Mouse (Mus musculus) lung, adult 2 months (tissue): ENCODE data around the gene Prnp. TPM values are rescaled to one million over a fixed set of nuclear protein-coding genes. Genes with fewer than 3 reads are reported as not detected.

Experiments used
- DNase-seq: peaks from one replicate; pipeline ENCODE4 v3.0.0; 2022
- H3K4me1 ChIP-seq: fragments of 200-500 bp; 2 replicates; pipeline ENCODE4 v1.6.1; 2011; ENCODE audit warnings: low read length; ENCODE audit not compliant: control insufficient read depth, insufficient read depth
- H3K4me3 ChIP-seq: fragments of 200-500 bp; replicated peaks from 2 replicates; pipeline ENCODE3; 2011; ENCODE audit warnings: low read depth, mild to moderate bottlenecking, control low read depth, low read length; ENCODE audit errors: extremely low read depth
- CTCF ChIP-seq: fragments of 200-500 bp; IDR thresholded peaks from 2 replicates; pipeline ENCODE4 v1.5.1; 2011; ENCODE audit warnings: mild to moderate bottlenecking, low read length, control low read depth; ENCODE audit not compliant: insufficient read depth
- POLR2A ChIP-seq: fragments of 200-500 bp; IDR thresholded peaks from 2 replicates; pipeline ENCODE4 v1.6.1; 2011; ENCODE audit warnings: low read depth, mild to moderate bottlenecking, control low read depth, low read length, borderline replicate concordance; ENCODE audit errors: extremely low read depth
- WGBS: fragments of 180-500 bp; shearing (Covaris S2); methylation state at CpG from one replicate; pipeline ENCODE4 v1.1.7; 2018; 5-methylcytosine and 5-hydroxymethylcytosine counted together
- polyA plus RNA-seq: library from polyadenylated mRNA; depleted of rRNA; stranded (reverse); fragments of >200 nt; gene quantifications from 2 replicates; pipeline ENCODE4 v1.2.3, GENCODE M21; 2012

Gene Prnp
- polyA plus RNA-seq, 1 experiment, result 102 TPM

GRCm38 (mm10) chr2:131906266-131906665 lies 3.5 kb upstream of the Prnp start:
- Histone ChIP-seq H3K4me3 (no peak overlapping the region), H3K4me1 (peaks cover 4% of the 10 kb centered on the region)
- 77% methylated on average over 3 of the region's 3 CpGs for WGBS
- TF ChIP-seq CTCF (no peak), POLR2A (no peak)
- DNase-seq, result no peak

GRCm38 (mm10) chr2:131906846-131907245 lies 2.9 kb upstream of the Prnp start:
- TF ChIP-seq POLR2A (no peak), CTCF (no peak)
- WGBS, result 56% methylated on average over 1 of the region's 1 CpGs
- peaks cover 4% of the 10 kb centered on the region for H3K4me1 ChIP-seq
- H3K4me3 ChIP-seq, result no peak overlapping the region
- DNase-seq, result no peak

- Histone ChIP-seq H3K4me3 (no peak overlapping the region), H3K4me1 (peaks cover 4% of the 10 kb centered on the region)
- no peak for TF ChIP-seq CTCF
- no peak for TF ChIP-seq POLR2A
- no peak for DNase-seq
- 90% methylated on average over 5 of the region's 5 CpGs for WGBS
Observed at GRCm38 (mm10) chr2:131907311-131907710, 2.4 kb upstream of the Prnp start.

- no peak for TF ChIP-seq CTCF
- no peak for TF ChIP-seq POLR2A
- DNase-seq, result no peak
- 78% methylated on average over 7 of the region's 7 CpGs for WGBS
- H3K4me3 ChIP-seq, result no peak overlapping the region
- peaks cover 4% of the 10 kb centered on the region for H3K4me1 ChIP-seq
Observed at GRCm38 (mm10) chr2:131908351-131908861, 1.3 kb upstream of the Prnp start.

- TF ChIP-seq POLR2A, result no peak
- TF ChIP-seq CTCF, result no peak
- Histone ChIP-seq H3K4me3 (no peak overlapping the region), H3K4me1 (peaks cover 4% of the 10 kb centered on the region)
- no peak for DNase-seq
- WGBS, result 87% methylated on average over 1 of the region's 1 CpGs
Observed at GRCm38 (mm10) chr2:131908906-131909305, 822 bp upstream of the Prnp start.

- DNase-seq, result no peak
- Histone ChIP-seq H3K4me1 (peaks cover 4% of the 10 kb centered on the region), H3K4me3 (peak overlapping the region; percentile 18)
- 73% methylated on average over 2 of the region's 2 CpGs for WGBS
- TF ChIP-seq POLR2A, result no peak
- no peak for TF ChIP-seq CTCF
Observed at GRCm38 (mm10) chr2:131910847-131911246, 1.1 kb downstream of the Prnp start.

GRCm38 (mm10) chr2:131911341-131911740 lies 1.6 kb downstream of the Prnp start:
- Histone ChIP-seq H3K4me1 (peaks cover 4% of the 10 kb centered on the region), H3K4me3 (no peak overlapping the region)
- no peak for TF ChIP-seq POLR2A
- no peak for TF ChIP-seq CTCF
- 69% methylated on average over 4 of the region's 4 CpGs for WGBS
- DNase-seq, result no peak

GRCm38 (mm10) chr2:131912526-131913258 lies 3.0 kb downstream of the Prnp start:
- Histone ChIP-seq H3K4me1 (peaks cover 4% of the 10 kb centered on the region), H3K4me3 (no peak overlapping the region)
- no peak for TF ChIP-seq POLR2A
- TF ChIP-seq CTCF, result no peak
- DNase-seq, result peak; percentile 2
- 83% methylated on average over 8 of the region's 8 CpGs for WGBS

- H3K4me1 ChIP-seq, result peaks cover 5% of the 10 kb centered on the region; the same call in 1 of the 2 replicates
- H3K4me3 ChIP-seq, result no peak overlapping the region
- 57% methylated on average over 7 of the region's 7 CpGs for WGBS
- TF ChIP-seq POLR2A (no peak), CTCF (no peak)
- no peak for DNase-seq
Observed at GRCm38 (mm10) chr2:131932275-131932902, 22.7 kb downstream of the Prnp start.
